Mouse (Mus musculus) cerebellum, adult 2 months (tissue): ENCODE data around the gene Hrasls.

Source experiments
- CTCF ChIP-seq: fragments of 200-500 bp; IDR thresholded peaks from 2 replicates; pipeline ENCODE4 v1.5.1; 2011; ENCODE audit warnings: low read depth, mild to moderate bottlenecking, control low read depth, low read length, moderate library complexity, borderline replicate concordance; ENCODE audit not compliant: insufficient read depth
- POLR2A ChIP-seq: fragments of 200-500 bp; IDR thresholded peaks from 2 replicates; pipeline ENCODE4 v1.6.1; 2011; ENCODE audit warnings: low read length, control low read depth, borderline replicate concordance; ENCODE audit not compliant: insufficient read depth

DNA sequence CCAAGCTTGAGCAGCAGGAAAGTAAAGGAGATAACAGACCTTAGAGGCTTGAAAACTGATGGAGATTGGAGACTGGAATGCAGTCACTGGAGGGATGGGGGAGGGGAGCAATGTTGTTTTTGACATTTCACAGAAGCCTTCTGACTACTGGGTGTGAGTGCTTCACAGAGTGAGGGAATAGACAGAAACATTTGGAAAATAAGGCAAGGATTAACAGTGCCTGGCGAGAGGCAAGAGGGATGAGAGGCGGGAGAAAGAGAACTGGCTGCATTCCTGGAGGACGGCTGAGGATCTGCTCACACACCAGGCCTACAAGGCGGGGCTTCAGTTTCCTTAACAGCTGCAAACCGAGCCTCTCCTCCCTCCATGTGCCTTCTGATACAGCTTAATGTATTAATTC, 11.0 kb upstream of the Hrasls start:
- TF ChIP-seq CTCF (no peak), POLR2A (no peak)
